Mouse (Mus musculus): Measurements from ENCODE around the gene Yif1a.

The Yif1a gene

DNA sequence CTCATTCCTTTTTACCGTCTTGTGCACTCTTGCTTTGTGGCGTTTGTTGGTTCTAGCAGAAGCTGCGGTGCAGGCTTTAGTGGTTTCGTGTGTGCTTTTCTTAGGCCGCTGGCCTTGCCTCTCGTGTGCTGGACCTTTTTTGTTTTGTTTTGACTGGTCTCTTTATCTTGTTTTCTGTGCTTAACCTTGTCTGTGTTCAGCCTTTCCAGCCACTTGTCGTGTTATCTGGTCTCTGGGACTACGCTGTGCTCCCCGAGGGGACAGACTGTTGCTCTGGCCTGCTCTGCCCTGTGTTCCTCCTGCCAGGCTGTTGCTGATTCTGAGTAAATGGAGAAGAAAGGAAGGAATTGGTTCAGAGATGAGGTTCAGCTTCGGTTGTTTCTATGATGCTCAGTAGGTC, 34.2 kb downstream of the Yif1a start:
- no peak for DNase-seq

DNA sequence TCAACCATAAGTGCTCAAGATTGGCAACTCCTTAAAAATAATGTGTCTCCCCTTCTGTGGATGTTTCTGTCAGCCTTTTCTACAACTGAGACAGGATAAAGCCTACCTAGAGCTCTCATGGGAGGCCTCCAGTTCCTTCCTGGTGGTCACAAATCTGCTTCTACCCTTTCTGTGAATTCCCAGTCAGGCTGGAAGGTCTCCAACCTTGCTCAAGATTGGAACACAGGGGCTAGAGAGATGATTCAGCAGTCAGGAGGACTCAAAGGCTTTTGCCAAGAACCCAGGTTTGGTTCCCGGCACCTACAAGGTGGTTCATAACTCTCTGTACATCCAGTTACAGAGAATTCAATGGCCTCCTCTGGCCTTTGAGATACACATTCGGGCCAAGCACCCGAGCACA, 34.9 kb downstream of the Yif1a start:
- DNase-seq: no peak

DNA sequence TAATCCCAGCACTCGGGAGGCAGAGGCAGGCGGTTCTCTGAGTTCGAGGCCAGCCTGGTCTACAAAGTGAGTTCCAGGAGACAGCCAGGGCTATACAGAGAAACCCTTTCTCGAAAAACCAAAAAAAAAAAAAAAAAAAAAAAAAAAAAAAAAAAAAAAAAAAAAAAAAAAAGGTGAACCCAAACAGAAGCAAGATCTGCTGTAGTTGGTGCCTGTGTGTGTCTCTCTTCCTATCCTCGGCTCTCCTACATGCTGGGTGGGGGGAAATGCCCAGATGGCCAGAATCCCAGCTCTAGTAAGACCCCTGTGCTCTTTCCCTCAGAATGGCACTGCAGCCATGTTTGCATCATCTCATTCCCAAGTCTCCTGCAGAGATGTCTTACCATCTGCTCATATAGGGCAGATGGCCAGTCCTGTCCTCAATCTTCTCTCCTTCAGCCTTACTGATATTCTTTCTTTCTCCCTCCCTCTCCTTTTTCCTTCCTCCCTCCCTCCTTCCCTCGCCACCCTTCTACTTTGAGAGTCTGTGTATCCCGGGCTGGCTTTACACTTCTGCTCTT, 35.8 kb downstream of the Yif1a start:
- no peak for DNase-seq

DNA sequence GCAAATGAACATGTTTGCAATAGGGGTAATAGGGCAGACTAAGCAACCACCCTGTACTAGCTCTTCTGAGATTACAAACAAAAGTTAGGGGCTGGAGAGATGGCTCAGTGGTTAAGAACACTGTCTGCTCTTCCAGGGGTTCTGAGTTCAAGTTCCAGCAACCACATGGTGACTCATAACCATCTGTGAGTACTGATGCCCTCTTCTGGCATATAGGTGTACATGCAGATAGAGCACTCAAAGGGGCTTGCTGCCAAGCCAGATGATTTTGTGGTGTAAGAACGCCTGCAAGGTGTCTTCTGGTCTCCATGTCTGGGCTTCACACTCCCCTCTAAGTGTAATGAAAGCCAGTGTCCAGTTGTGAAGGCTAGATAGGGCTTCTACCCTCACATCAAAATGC, 41.4 kb downstream of the Yif1a start:
- DNase-seq: no peak

DNA sequence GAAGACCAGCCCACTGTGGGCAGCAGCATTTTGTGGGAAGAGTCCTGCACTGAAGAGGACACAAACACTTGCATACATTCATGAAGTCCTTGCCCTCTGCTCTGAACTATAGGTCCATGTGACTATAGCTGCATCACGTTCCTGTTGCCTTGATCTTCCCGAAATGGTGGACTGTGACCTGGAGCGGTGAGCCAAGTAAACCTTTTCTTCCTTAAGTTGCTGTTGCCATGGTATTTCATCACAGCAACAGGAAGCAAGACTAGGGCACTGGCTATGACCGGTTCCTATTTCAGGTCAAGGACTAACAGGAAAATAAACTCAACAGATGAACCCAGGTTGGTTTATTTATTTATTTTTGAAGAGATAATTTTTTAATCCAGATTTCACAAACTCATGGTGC, 42.9 kb downstream of the Yif1a start:
- DNase-seq: no peak

DNA sequence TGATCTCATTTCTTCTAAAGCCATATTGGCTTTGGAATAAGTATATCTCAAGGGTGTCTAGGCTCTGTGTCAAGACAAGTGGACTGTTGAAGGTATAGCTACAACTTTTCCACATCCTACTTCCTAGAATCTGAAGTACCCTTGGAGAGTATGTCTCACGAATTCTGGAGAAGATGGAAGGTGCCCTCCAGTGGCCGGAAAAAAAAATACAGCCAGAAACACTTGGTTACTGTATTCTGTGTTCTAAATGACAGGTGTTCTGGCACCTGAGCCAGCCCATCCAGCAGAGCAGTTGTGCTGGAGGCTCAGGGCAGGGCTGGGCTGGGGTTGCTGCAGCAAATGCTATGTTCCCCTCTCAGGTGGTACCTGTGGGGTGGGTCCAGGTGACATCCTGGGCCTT, 51.3 kb downstream of the Yif1a start:
- DNase-seq: peak; percentile 17

Data from liver (tissue).